Mouse (Mus musculus) ES-Bruce4 (cell line): Measurements from ENCODE around the gene Snx29. TPM values are rescaled to one million over a fixed set of nuclear protein-coding genes. Genes with fewer than 3 reads are reported as not detected.

Source experiments
- H3K27ac ChIP-seq: 2 replicates; pipeline ENCODE4 v1.5.1; 2012; ENCODE audit warnings: low read length, inconsistent platforms; ENCODE audit not compliant: insufficient read depth
- H3K27me3 ChIP-seq: 2 replicates; pipeline ENCODE4 v1.6.1; 2012; ENCODE audit warnings: mild to moderate bottlenecking, low read length, inconsistent platforms; ENCODE audit not compliant: control insufficient read depth, poor library complexity, insufficient read depth, severe bottlenecking
- H3K36me3 ChIP-seq: 2 replicates; pipeline ENCODE4 v1.6.1; 2012; ENCODE audit warnings: inconsistent platforms, mild to moderate bottlenecking, low read length, moderate library complexity; ENCODE audit not compliant: control insufficient read depth, poor library complexity, insufficient read depth, severe bottlenecking
- H3K4me1 ChIP-seq: one replicate; pipeline ENCODE4 v1.8.1; 2011; ENCODE audit warnings: low read length; ENCODE audit not compliant: control insufficient read depth, insufficient read depth
- H3K4me3 ChIP-seq: 2 replicates; pipeline ENCODE4 v1.5.1; 2011; ENCODE audit warnings: low read depth, mild to moderate bottlenecking, low read length
- H3K9ac ChIP-seq: 2 replicates; pipeline ENCODE4 v1.6.1; 2012; ENCODE audit warnings: low read depth, mild to moderate bottlenecking, inconsistent platforms; ENCODE audit not compliant: poor library complexity, severe bottlenecking
- H3K9me3 ChIP-seq: replicated peaks from 2 replicates; pipeline ENCODE4 v1.6.1; 2012; ENCODE audit warnings: mild to moderate bottlenecking, low read length, inconsistent platforms; ENCODE audit not compliant: control insufficient read depth, poor library complexity, insufficient read depth, severe bottlenecking
- CTCF ChIP-seq: IDR thresholded peaks from one replicate; pipeline ENCODE4 v1.8.1; 2011; ENCODE audit warnings: low read depth, low read length
- EP300 ChIP-seq: IDR thresholded peaks from 2 replicates; pipeline ENCODE4 v1.6.1; 2011; ENCODE audit warnings: low read depth, low read length; ENCODE audit not compliant: insufficient read depth
- POLR2A ChIP-seq: IDR thresholded peaks from one replicate; pipeline ENCODE4 v1.8.1; 2011; ENCODE audit warnings: low read length; ENCODE audit not compliant: insufficient read depth
- polyA plus RNA-seq: library from polyadenylated mRNA; stranded (reverse); fragments of >200 nt; gene quantifications from 2 replicates; pipeline ENCODE4 v1.2.4, GENCODE M21; 2011; ENCODE audit warnings: low read depth; ENCODE audit not compliant: missing spikeins, insufficient read depth, insufficient read length

Snx29 gene
- polyA plus RNA-seq, 1 experiment, result 9.2 TPM

- TF ChIP-seq EP300 (no peak), CTCF (peak; percentile 71)
- Histone ChIP-seq H3K9ac (no peak overlapping the region), H3K4me1 (no peaks in the 10 kb centered on the region), H3K9me3 (no peaks in the 10 kb centered on the region), H3K36me3 (no peaks in the 10 kb centered on the region), H3K27me3 (no peaks in the 10 kb centered on the region), H3K4me3 (no peak overlapping the region), H3K27ac (no peak overlapping the region)
Observed at GRCm38 (mm10) chr16:11579676-11580098, 257.0 kb downstream of the Snx29 start.

DNA sequence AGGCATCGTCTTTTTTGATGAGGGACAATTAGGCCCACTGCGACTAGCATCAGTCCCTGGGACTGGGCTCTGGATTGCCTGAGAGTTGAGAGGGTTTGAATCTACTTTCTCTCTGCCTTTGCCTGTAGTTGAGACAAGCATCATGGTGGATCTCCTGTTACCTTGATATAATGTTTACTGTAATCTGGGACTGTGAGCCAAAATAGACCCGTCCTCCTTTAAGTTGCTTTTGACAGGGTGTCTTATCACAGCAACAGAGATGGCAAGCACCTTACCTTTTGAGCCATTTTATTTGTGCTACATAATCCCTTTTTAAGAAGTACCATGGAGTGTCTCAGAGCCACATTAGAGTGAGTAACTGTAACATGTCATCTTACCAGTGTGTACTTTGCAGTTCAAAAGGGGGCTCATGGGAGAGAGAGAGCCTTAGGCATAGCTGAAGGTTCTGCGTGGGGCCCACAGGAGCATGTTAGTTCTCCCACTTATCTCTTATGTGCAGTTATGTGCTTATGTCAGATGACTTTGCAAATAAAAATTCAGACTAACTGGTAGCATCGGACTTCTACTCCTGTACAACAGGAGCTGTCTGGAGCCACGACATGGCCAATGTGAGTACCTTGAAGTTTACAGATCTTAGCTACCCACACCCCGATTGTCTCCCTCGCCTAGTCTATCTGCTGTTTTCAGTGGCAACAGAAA, 261.4 kb downstream of the Snx29 start:
- no peak overlapping the region for H3K9ac ChIP-seq
- no peak overlapping the region for H3K27ac ChIP-seq
- H3K4me1 ChIP-seq, result no peaks in the 10 kb centered on the region
- H3K27me3 ChIP-seq, result no peaks in the 10 kb centered on the region
- no peaks in the 10 kb centered on the region for H3K36me3 ChIP-seq
- no peak overlapping the region for H3K4me3 ChIP-seq
- no peak for TF ChIP-seq EP300
- no peak for TF ChIP-seq CTCF
- no peak for TF ChIP-seq POLR2A
- no peaks in the 10 kb centered on the region for H3K9me3 ChIP-seq

DNA sequence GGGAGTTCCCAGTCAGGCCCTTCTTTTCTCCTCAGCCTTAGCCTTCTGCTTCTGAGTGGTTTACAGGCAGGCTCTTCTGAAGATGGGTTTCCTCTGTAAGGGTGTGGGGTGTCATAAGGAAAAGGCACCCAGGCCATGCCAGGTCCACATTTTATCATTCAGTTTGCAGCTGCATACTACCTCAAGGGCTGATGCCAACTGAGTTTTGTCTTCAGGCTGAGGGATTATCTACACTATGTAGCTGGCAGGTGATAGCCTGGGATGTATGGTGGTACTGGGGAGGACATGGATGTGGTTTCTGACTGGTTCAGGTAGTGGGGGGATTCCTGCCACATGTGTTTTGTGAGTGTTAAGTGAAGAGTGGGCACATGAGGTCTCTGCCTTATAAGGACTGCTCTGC, 266.0 kb downstream of the Snx29 start:
- Histone ChIP-seq H3K36me3 (no peaks in the 10 kb centered on the region), H3K9ac (no peak overlapping the region), H3K27ac (no peak overlapping the region), H3K27me3 (no peaks in the 10 kb centered on the region), H3K4me1 (no peaks in the 10 kb centered on the region), H3K4me3 (no peak overlapping the region), H3K9me3 (no peaks in the 10 kb centered on the region)
- TF ChIP-seq POLR2A, result no peak
- no peak for TF ChIP-seq CTCF
- no peak for TF ChIP-seq EP300

DNA sequence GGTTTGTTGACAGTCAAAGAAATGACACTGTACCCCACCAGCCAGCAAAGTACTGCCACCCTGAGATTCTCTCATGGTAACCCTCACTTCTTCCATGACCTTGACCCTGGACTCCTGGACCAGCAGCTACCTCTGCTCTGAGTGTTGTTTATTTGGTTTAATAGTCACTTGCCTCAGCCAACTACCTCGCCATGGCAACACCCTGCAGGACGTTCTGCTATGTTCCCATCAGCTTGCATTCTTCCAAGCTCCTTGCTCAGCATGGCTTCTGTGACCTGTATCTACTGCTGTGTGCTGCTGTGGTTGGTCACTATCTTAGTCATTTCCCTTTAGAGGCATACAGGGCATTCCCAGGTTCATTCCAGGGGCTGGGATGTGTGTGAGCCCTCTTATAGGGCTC, 266.6 kb downstream of the Snx29 start:
- Histone ChIP-seq H3K4me3 (no peak overlapping the region), H3K36me3 (no peaks in the 10 kb centered on the region), H3K4me1 (no peaks in the 10 kb centered on the region), H3K27me3 (no peaks in the 10 kb centered on the region), H3K9me3 (no peaks in the 10 kb centered on the region), H3K27ac (no peak overlapping the region), H3K9ac (no peak overlapping the region)
- no peak for TF ChIP-seq EP300
- TF ChIP-seq POLR2A, result no peak
- no peak for TF ChIP-seq CTCF

- TF ChIP-seq POLR2A (no peak), EP300 (no peak), CTCF (no peak)
- Histone ChIP-seq H3K9ac (no peak overlapping the region), H3K9me3 (no peaks in the 10 kb centered on the region), H3K4me3 (no peak overlapping the region), H3K27me3 (no peaks in the 10 kb centered on the region), H3K36me3 (no peaks in the 10 kb centered on the region), H3K4me1 (no peaks in the 10 kb centered on the region), H3K27ac (no peak overlapping the region)
Observed at GRCm38 (mm10) chr16:11589782-11590695, 267.3 kb downstream of the Snx29 start.

DNA sequence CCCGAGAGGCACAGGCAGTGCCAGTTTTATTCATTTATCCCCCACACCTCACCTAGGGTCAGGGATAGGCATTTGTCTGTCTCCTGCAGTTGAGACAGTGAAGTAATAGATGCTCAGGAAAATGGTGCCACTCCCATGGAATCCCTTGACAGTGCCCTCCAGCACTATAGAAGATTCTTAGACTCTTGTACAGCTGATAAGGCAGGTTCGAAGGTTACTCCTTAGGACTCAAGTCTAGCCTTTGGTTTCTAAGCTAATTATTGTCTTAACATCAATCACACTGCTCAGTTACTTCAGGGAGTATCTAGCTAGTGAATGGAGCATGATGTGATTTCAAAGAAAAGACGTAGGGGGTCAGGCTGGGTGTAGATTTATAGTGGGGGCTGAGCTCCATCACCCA, 273.9 kb downstream of the Snx29 start:
- no peaks in the 10 kb centered on the region for H3K27me3 ChIP-seq
- no peaks in the 10 kb centered on the region for H3K4me1 ChIP-seq
- no peak for TF ChIP-seq EP300
- no peak for TF ChIP-seq CTCF
- no peak for TF ChIP-seq POLR2A
- H3K9ac ChIP-seq, result no peak overlapping the region
- no peaks in the 10 kb centered on the region for H3K36me3 ChIP-seq
- H3K27ac ChIP-seq, result no peak overlapping the region
- H3K9me3 ChIP-seq, result no peaks in the 10 kb centered on the region
- no peak overlapping the region for H3K4me3 ChIP-seq
